Mouse (Mus musculus) thymus, adult 2 months (tissue): ENCODE results near the gene Ndufs4. TPM values are rescaled to one million over a fixed set of nuclear protein-coding genes. Genes with fewer than 3 reads are reported as not detected.

Source experiments
- DNase-seq: peaks from one replicate; pipeline ENCODE4 v3.0.0; 2021
- H3K27ac ChIP-seq: fragments of 200-500 bp; 2 replicates; pipeline ENCODE4 v1.5.1; 2012; ENCODE audit warnings: low read length, control low read depth; ENCODE audit not compliant: control insufficient read depth, insufficient read depth
- H3K27me3 ChIP-seq: fragments of 200-500 bp; 2 replicates; pipeline ENCODE4 v1.6.1; 2012; ENCODE audit warnings: mild to moderate bottlenecking, low read length, moderate library complexity, mixed read lengths; ENCODE audit not compliant: control insufficient read depth, insufficient read depth
- H3K36me3 ChIP-seq: fragments of 200-500 bp; 2 replicates; pipeline ENCODE4 v1.6.1; 2012; ENCODE audit warnings: mild to moderate bottlenecking, low read length, moderate library complexity; ENCODE audit not compliant: control insufficient read depth, insufficient read depth
- H3K4me1 ChIP-seq: fragments of 200-500 bp; replicated peaks from 2 replicates; pipeline ENCODE4 v1.6.1; 2012; ENCODE audit warnings: low read length; ENCODE audit not compliant: control insufficient read depth, insufficient read depth
- H3K4me3 ChIP-seq: fragments of 200-500 bp; 2 replicates; pipeline ENCODE4 v1.5.1; 2012; ENCODE audit warnings: mild to moderate bottlenecking, low read length, control low read depth, moderate library complexity; ENCODE audit not compliant: control insufficient read depth, insufficient read depth
- CTCF ChIP-seq: fragments of 200-500 bp; IDR thresholded peaks from 2 replicates; pipeline ENCODE4 v1.5.1; 2012; ENCODE audit warnings: mild to moderate bottlenecking, control low read depth, low read length, moderate library complexity, borderline replicate concordance; ENCODE audit not compliant: control insufficient read depth, poor library complexity, insufficient read depth; ENCODE audit errors: extremely low read depth
- POLR2A ChIP-seq: fragments of 200-500 bp; IDR thresholded peaks from 2 replicates; pipeline ENCODE4 v1.6.1; 2012; ENCODE audit warnings: mild to moderate bottlenecking, low read length, control low read depth, moderate library complexity; ENCODE audit not compliant: control insufficient read depth, poor library complexity, insufficient read depth; ENCODE audit errors: extremely low read depth
- WGBS: fragments of 180-500 bp; shearing (Covaris S2); methylation state at CpG from one replicate; pipeline ENCODE4 v1.1.7; 2018; 5-methylcytosine and 5-hydroxymethylcytosine counted together
- polyA plus RNA-seq: library from polyadenylated mRNA; depleted of rRNA; stranded (reverse); fragments of >200 nt; gene quantifications from 2 replicates; pipeline ENCODE4 v1.2.3, GENCODE M21; 2012; rRNA removed

Gene Ndufs4
- 40.3 and 54.9 TPM in 2 replicates for polyA plus RNA-seq

- Histone ChIP-seq H3K4me1 (no peaks in the 10 kb centered on the region), H3K27ac (peak within 1 kb of the TSS; percentile 78), H3K4me3 (peak within 1 kb of the TSS; percentile 96), H3K36me3 (no peaks in the 10 kb centered on the region), H3K27me3 (no peaks in the 10 kb centered on the region)
- no peak for DNase-seq
- no peak for TF ChIP-seq CTCF
- no peak for TF ChIP-seq POLR2A
- WGBS = 47% methylated on average over 13 of the region's 13 CpGs
Measured at GRCm38 (mm10) chr13:114388211-114388965, at the start of gene Ndufs4. Gene Ndufs4, minus strand, starts transcription at chr13:114388258.

- H3K4me1 ChIP-seq = no peaks in the 10 kb centered on the region
- no peak overlapping the region for H3K4me3 ChIP-seq
- no peak for DNase-seq
- TF ChIP-seq POLR2A = no peak
- TF ChIP-seq CTCF = no peak
- 90% methylated on average over 5 of the region's 5 CpGs for WGBS
- no peaks in the 10 kb centered on the region for H3K27me3 ChIP-seq
- no peak overlapping the region for H3K27ac ChIP-seq
- H3K36me3 ChIP-seq = no peaks in the 10 kb centered on the region
Measured at GRCm38 (mm10) chr13:114432491-114432890, 44.4 kb upstream of the Ndufs4 start.

- Histone ChIP-seq H3K36me3 (no peaks in the 10 kb centered on the region), H3K27ac (no peak overlapping the region), H3K4me1 (no peaks in the 10 kb centered on the region), H3K4me3 (no peak overlapping the region), H3K27me3 (no peaks in the 10 kb centered on the region)
- no peak for TF ChIP-seq POLR2A
- TF ChIP-seq CTCF = no peak
- 96% methylated on average over 5 of the region's 5 CpGs for WGBS
- DNase-seq = no peak
Measured at GRCm38 (mm10) chr13:114425230-114425629, 37.2 kb upstream of the Ndufs4 start.

GRCm38 (mm10) chr13:114420235-114420634 is 32.2 kb upstream of the Ndufs4 start:
- no peak overlapping the region for H3K27ac ChIP-seq
- H3K4me1 ChIP-seq = no peaks in the 10 kb centered on the region
- no peaks in the 10 kb centered on the region for H3K36me3 ChIP-seq
- no peak overlapping the region for H3K4me3 ChIP-seq
- no peaks in the 10 kb centered on the region for H3K27me3 ChIP-seq
- WGBS = 73% methylated on average over 8 of the region's 8 CpGs
- TF ChIP-seq POLR2A (no peak), CTCF (no peak)
- DNase-seq = no peak

GRCm38 (mm10) chr13:114419364-114419763 is 31.3 kb upstream of the Ndufs4 start:
- H3K36me3 ChIP-seq = no peaks in the 10 kb centered on the region
- DNase-seq = no peak
- no peaks in the 10 kb centered on the region for H3K27me3 ChIP-seq
- H3K27ac ChIP-seq = no peak overlapping the region
- TF ChIP-seq CTCF (no peak), POLR2A (no peak)
- 86% methylated on average over 3 of the region's 3 CpGs for WGBS
- H3K4me1 ChIP-seq = no peaks in the 10 kb centered on the region
- H3K4me3 ChIP-seq = no peak overlapping the region

GRCm38 (mm10) chr13:114412326-114412725 is 24.3 kb upstream of the Ndufs4 start:
- Histone ChIP-seq H3K4me3 (no peak overlapping the region), H3K27me3 (no peaks in the 10 kb centered on the region), H3K27ac (no peak overlapping the region), H3K4me1 (no peaks in the 10 kb centered on the region), H3K36me3 (no peaks in the 10 kb centered on the region)
- no peak for TF ChIP-seq CTCF
- no peak for TF ChIP-seq POLR2A
- no peak for DNase-seq
